Mouse (Mus musculus): Measurements from ENCODE around the gene Map3k20.

GRCm38 (mm10) chr2:72333210-72333609, 47.8 kb downstream of the Map3k20 start:
- TF ChIP-seq CTCF (IDR thresholded peaks at IDR 0.05; ENCODE audit: low read depth), result no peak
- TF ChIP-seq EP300 (IDR thresholded peaks at IDR 0.05; ENCODE audit: low read depth), result no peak

Data from liver, embryonic 14.5 days (tissue).